Mouse (Mus musculus) adipocyte (in vitro differentiated cells): ENCODE measurements around the gene Amotl1.
"Not testable (repeated sequence)": the region's sequence is repeated elsewhere in the genome, so short reads cannot be mapped to it uniquely, and the experiment has no call there.

ENCODE experiments used
- DNase-seq: peaks from one replicate; pipeline ENCODE4 v3.0.0-alpha.2; 2016; ENCODE audit warnings: low spot score

Gene Amotl1

GRCm38 (mm10) chr9:14644956-14645355, at the start of gene Amotl1:
Gene Amotl1, minus strand, starts transcription at chr9:14645056.
- DNase-seq = no peak

- DNase-seq = no peak
These were observed 44.7 kb upstream of the Amotl1 start for GRCm38 (mm10) chr9:14689376-14690108.

GRCm38 (mm10) chr9:14684363-14684762, 39.5 kb upstream of the Amotl1 start:
- no peak for DNase-seq

- no peak for DNase-seq
These were observed 37.9 kb upstream of the Amotl1 start for GRCm38 (mm10) chr9:14682741-14683140.

GRCm38 (mm10) chr9:14680584-14680983, 35.7 kb upstream of the Amotl1 start:
- DNase-seq = no peak

- DNase-seq = no peak
These were observed 31.1 kb upstream of the Amotl1 start for GRCm38 (mm10) chr9:14675707-14676691.

GRCm38 (mm10) chr9:14674506-14674905, 29.6 kb upstream of the Amotl1 start:
- DNase-seq = no peak

- DNase-seq = no peak
These were observed 28.3 kb upstream of the Amotl1 start for GRCm38 (mm10) chr9:14673109-14673508.

- not testable (repeated sequence) for DNase-seq
These were observed 27.1 kb upstream of the Amotl1 start for GRCm38 (mm10) chr9:14671965-14672364.

GRCm38 (mm10) chr9:14668382-14668781, 23.5 kb upstream of the Amotl1 start:
- DNase-seq = peak; percentile 21

GRCm38 (mm10) chr9:14666071-14666470, 21.2 kb upstream of the Amotl1 start:
- no peak for DNase-seq

GRCm38 (mm10) chr9:14663591-14663990, 18.7 kb upstream of the Amotl1 start:
- DNase-seq = peak; percentile 62

GRCm38 (mm10) chr9:14662876-14663275, 18.0 kb upstream of the Amotl1 start:
- DNase-seq = no peak

GRCm38 (mm10) chr9:14662138-14662537, 17.3 kb upstream of the Amotl1 start:
- DNase-seq = no peak

GRCm38 (mm10) chr9:14657926-14658325, 13.1 kb upstream of the Amotl1 start:
- DNase-seq = no peak

GRCm38 (mm10) chr9:14654010-14654409, 9.2 kb upstream of the Amotl1 start:
- DNase-seq = no peak

- peak; percentile 92 for DNase-seq
These were observed 7.9 kb upstream of the Amotl1 start for GRCm38 (mm10) chr9:14652761-14653160.

GRCm38 (mm10) chr9:14647849-14648248, 3.0 kb upstream of the Amotl1 start:
- DNase-seq = no peak

- peak; percentile 72 for DNase-seq
These were observed 1.8 kb upstream of the Amotl1 start for GRCm38 (mm10) chr9:14646641-14647040.

GRCm38 (mm10) chr9:14646061-14646460, 1.2 kb upstream of the Amotl1 start:
- peak; percentile 31 for DNase-seq

- no peak for DNase-seq
These were observed 1.5 kb downstream of the Amotl1 start for GRCm38 (mm10) chr9:14643328-14643727.

- DNase-seq = peak; percentile 57
These were observed 2.4 kb downstream of the Amotl1 start for GRCm38 (mm10) chr9:14642251-14643021.
